Mouse (Mus musculus) megakaryocyte, embryonic 14.5 days (primary cell): Measurements from ENCODE around the gene Gabrg2.

Experiments
- FLI1 ChIP-seq: IDR thresholded peaks from 2 replicates; pipeline ENCODE4 v1.6.1; 2012; ENCODE audit warnings: low read length, inconsistent platforms, mixed read lengths
- GATA1 ChIP-seq: IDR thresholded peaks from 3 replicates; pipeline ENCODE4 v1.6.1; 2012; ENCODE audit warnings: mixed read lengths, low read length, inconsistent platforms, borderline replicate concordance

- TF ChIP-seq GATA1 (no peak), FLI1 (no peak)
Measured at GRCm38 (mm10) chr11:42000190-42001098, at the start of gene Gabrg2.
